Mouse (Mus musculus): ENCODE measurements around the gene Vmn1r48. TPM values are rescaled to one million over a fixed set of nuclear protein-coding genes. Genes with fewer than 3 reads are reported as not detected.
"Not testable (repeated sequence)": the region's sequence is repeated elsewhere in the genome, so short reads cannot be mapped to it uniquely, and the experiment has no call there.

Gene Vmn1r48
- total RNA-seq (2015) (not detected in 2 replicates), total RNA-seq (2017) (not detected in 2 replicates)

GRCm38 (mm10) chr6:90036741-90037140, at the start of gene Vmn1r48:
Gene Vmn1r48 (minus strand): TSS chr6:90036841.
- not testable (repeated sequence) for ATAC-seq (replicated peaks; ENCODE audit: poor library complexity)

- ATAC-seq (replicated peaks; ENCODE audit: poor library complexity) = no peak
Measured at GRCm38 (mm10) chr6:90078406-90078805, 41.8 kb upstream of the Vmn1r48 start, which contains the start of gene Vmn1r49. Gene Vmn1r49 (minus strand): TSS chr6:90078506.

GRCm38 (mm10) chr6:90015847-90016246, 20.8 kb downstream of the Vmn1r48 start, which contains the start of gene Vmn1r47:
Gene Vmn1r47 (plus strand): TSS chr6:90016147.
- not testable (repeated sequence) for ATAC-seq (replicated peaks; ENCODE audit: poor library complexity)

GRCm38 (mm10) chr6:89985989-89986388, 50.7 kb downstream of the Vmn1r48 start:
- no peak for ATAC-seq (replicated peaks; ENCODE audit: poor library complexity)

Other genes with a start within 250 kb of the Vmn1r48 start
- gene Vmn1r42, start 160.4 kb downstream of the Vmn1r48 start, total RNA-seq (2015) = not detected in 2 replicates
- gene Vmn1r42, start 160.4 kb downstream of the Vmn1r48 start, total RNA-seq (2017) = not detected in 2 replicates
- gene Vmn1r43, start 160.4 kb downstream of the Vmn1r48 start, total RNA-seq (2015) = not detected in 2 replicates
- not detected in 2 replicates for gene Vmn1r43, start 160.4 kb downstream of the Vmn1r48 start, total RNA-seq (2017)
- gene Vmn1r44, start 153.2 kb downstream of the Vmn1r48 start, total RNA-seq (2015) = not detected in 2 replicates
- not detected in 2 replicates for gene Vmn1r44, start 153.2 kb downstream of the Vmn1r48 start, total RNA-seq (2017)
- gene Vmn1r45, start 96.2 kb downstream of the Vmn1r48 start, total RNA-seq (2015) = not detected in 2 replicates
- not detected in 2 replicates for gene Vmn1r45, start 96.2 kb downstream of the Vmn1r48 start, total RNA-seq (2017)
- not detected in 2 replicates for gene Vmn1r46, start 67.5 kb downstream of the Vmn1r48 start, total RNA-seq (2015)
- not detected in 2 replicates for gene Vmn1r46, start 67.5 kb downstream of the Vmn1r48 start, total RNA-seq (2017)
- not detected in 2 replicates for gene Vmn1r47, start 20.7 kb downstream of the Vmn1r48 start, total RNA-seq (2015)
- gene Vmn1r47, start 20.7 kb downstream of the Vmn1r48 start, total RNA-seq (2017) = not detected in 2 replicates
- gene Vmn1r49, start 41.7 kb upstream of the Vmn1r48 start, total RNA-seq (2015) = not detected in 2 replicates
- gene Vmn1r49, start 41.7 kb upstream of the Vmn1r48 start, total RNA-seq (2017) = not detected in 2 replicates
- gene Vmn1r50, start 64.6 kb upstream of the Vmn1r48 start, total RNA-seq (2015) = not detected in 2 replicates
- gene Vmn1r50, start 64.6 kb upstream of the Vmn1r48 start, total RNA-seq (2017) = not detected in 2 replicates
- gene Vmn1r51, start 85.8 kb upstream of the Vmn1r48 start, total RNA-seq (2015) = not detected in 2 replicates
- gene Vmn1r51, start 85.8 kb upstream of the Vmn1r48 start, total RNA-seq (2017) = not detected in 2 replicates
- not detected in 2 replicates for gene Vmn1r52, start 138.0 kb upstream of the Vmn1r48 start, total RNA-seq (2015)
- gene Vmn1r52, start 138.0 kb upstream of the Vmn1r48 start, total RNA-seq (2017) = not detected in 2 replicates
- gene V1ra8, start 166.0 kb upstream of the Vmn1r48 start, total RNA-seq (2015) = not detected in 2 replicates
- not detected in 2 replicates for gene V1ra8, start 166.0 kb upstream of the Vmn1r48 start, total RNA-seq (2017)
- gene Vmn1r53, start 187.6 kb upstream of the Vmn1r48 start, total RNA-seq (2015) = not detected in 2 replicates
- not detected in 2 replicates for gene Vmn1r53, start 187.6 kb upstream of the Vmn1r48 start, total RNA-seq (2017)
- not detected in 2 replicates for gene Vmn1r54, start 209.5 kb upstream of the Vmn1r48 start, total RNA-seq (2015)
- not detected in 2 replicates for gene Vmn1r54, start 209.5 kb upstream of the Vmn1r48 start, total RNA-seq (2017)

All from megakaryocyte progenitor cell, adult 5-6 weeks (primary cell).